Mouse (Mus musculus) lung, embryonic 16.5 days (tissue): Measurements from ENCODE around the gene Btnl10. TPM values are rescaled to one million over a fixed set of nuclear protein-coding genes. Genes with fewer than 3 reads are reported as not detected.

Experiments used
- ATAC-seq: fragments of 200-750 bp; cut with Nextera tagmentation; 2 replicates; pipeline ENCODE4 v1.8.0; 2017; ENCODE audit warnings: low read depth, mild to moderate bottlenecking, moderate library complexity
- H3K27ac ChIP-seq: fragments of 300-500 bp; sonication (generic); 2 replicates; pipeline ENCODE4 v1.5.1; 2014; ENCODE audit warnings: mild to moderate bottlenecking, control low read depth, low read length
- H3K27me3 ChIP-seq: fragments of 300-500 bp; sonication (generic); 2 replicates; pipeline ENCODE4 v1.6.1; 2014; ENCODE audit warnings: low read depth, low read length, mixed read lengths; ENCODE audit not compliant: control insufficient read depth, insufficient read depth
- H3K36me3 ChIP-seq: fragments of 300-500 bp; sonication (generic); 2 replicates; pipeline ENCODE4 v1.6.1; 2014; ENCODE audit warnings: low read length; ENCODE audit not compliant: control insufficient read depth, insufficient read depth
- H3K4me1 ChIP-seq: fragments of 300-500 bp; sonication (generic); replicated peaks from 2 replicates; pipeline ENCODE4 v1.6.1; 2014; ENCODE audit warnings: low read length, mixed read lengths; ENCODE audit not compliant: control insufficient read depth, insufficient read depth
- H3K4me2 ChIP-seq: fragments of 300-500 bp; sonication (generic); 2 replicates; pipeline ENCODE4 v1.6.1; 2014; ENCODE audit warnings: low read depth, low read length, control low read depth
- H3K4me3 ChIP-seq: fragments of 300-500 bp; sonication (generic); 2 replicates; pipeline ENCODE4 v1.5.1; 2014; ENCODE audit warnings: mild to moderate bottlenecking, low read length, control low read depth
- H3K9ac ChIP-seq: fragments of 300-500 bp; sonication (generic); 2 replicates; pipeline ENCODE4 v1.6.1; 2014; ENCODE audit warnings: low read length, control low read depth
- H3K9me3 ChIP-seq: fragments of 300-500 bp; sonication (generic); 2 replicates; pipeline ENCODE4 v1.6.1; 2016; ENCODE audit warnings: low read length; ENCODE audit not compliant: control insufficient read depth
- WGBS: fragments of 180-500 bp; shearing (Covaris S2); extraction: QIAGEN DNeasy Blood & Tissue Kit; methylation state at CpG from one replicate; pipeline ENCODE4 v1.1.7; 2014; 5-methylcytosine and 5-hydroxymethylcytosine counted together
- polyA plus RNA-seq: library from polyadenylated mRNA; unstranded; fragments of >200 nt; fragmentation: Nextera tagmentation; extraction: Ambion mirVana; gene quantifications from 2 replicates; pipeline ENCODE4 v1.2.1, GENCODE M21; 2015

Btnl10 gene
- polyA plus RNA-seq, 1 experiment from 2014 or later = 0.08 TPM

DNA sequence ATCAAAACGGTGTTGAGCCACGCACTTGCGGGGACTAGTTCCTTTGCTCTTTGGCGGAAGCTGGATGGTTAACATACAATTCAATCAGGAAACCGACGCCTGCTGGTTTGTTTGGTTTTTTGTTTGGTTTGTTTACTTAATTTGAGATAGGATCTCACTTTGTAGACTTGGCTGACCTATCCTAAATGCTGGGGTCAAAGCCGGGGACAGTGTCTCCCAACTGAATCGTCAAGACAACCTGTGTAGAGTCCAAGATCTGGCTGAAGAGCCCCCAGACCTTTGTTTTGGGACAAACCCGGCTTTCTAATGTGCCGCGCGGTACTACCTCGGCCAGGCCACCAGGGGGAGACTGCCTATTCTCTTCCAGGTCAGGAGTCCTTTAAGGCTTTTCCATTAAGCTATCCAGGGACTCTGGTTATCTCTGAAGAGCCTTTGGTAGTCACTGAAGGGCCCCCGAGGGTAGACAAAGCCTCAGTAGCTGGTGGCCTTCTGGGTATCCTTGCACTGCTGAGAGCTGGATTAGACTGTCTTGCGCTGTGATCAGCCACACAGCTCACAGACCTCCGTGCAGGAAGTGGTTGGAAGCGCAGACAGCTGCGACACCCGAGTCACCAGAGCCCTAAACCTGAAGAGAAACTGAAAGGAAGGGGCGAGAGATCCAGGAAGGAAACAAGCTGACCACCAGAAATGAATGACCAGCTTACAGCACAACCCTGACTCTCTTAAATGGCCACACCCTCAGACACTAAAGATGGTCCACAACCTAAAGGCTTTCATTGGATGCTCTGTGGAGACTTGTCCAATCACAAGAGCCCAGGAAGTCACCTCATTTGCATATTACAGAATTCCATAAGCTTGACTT lies 10.3 kb downstream of the Btnl10 start:
- peak overlapping the region; percentile 60 for H3K4me2 ChIP-seq
- H3K27me3 ChIP-seq = no peaks in the 10 kb centered on the region; the same call in 1 of the 2 replicates
- H3K36me3 ChIP-seq = peaks cover 12% of the 10 kb centered on the region
- peak; percentile 80 for ATAC-seq
- peak overlapping the region; percentile 71 for H3K27ac ChIP-seq
- 19% methylated on average over 20 of the region's 20 CpGs for WGBS
- peaks cover 5% of the 10 kb centered on the region for H3K4me1 ChIP-seq
- H3K4me3 ChIP-seq = peak overlapping the region; percentile 41
- peak overlapping the region; percentile 62 for H3K9ac ChIP-seq
- no peaks in the 10 kb centered on the region for H3K9me3 ChIP-seq

DNA sequence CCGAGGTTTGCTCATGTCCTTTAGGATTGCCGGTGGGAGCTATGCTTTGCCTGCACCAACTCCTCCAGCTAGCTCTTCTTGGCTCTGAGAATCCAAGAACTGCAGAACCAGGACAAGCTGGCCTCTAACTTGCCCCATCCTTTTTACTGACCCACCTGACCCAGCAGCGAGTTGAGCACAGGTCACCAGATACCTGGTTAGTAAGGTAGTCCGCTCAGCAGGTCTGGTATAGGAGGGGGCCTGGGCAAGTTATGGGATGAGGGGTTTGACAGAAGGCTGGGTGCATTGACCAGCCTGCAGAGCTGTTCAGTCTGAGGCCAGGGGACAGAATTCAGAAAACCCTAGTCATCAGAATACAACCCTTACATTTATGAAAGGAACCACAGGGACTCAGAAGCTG lies 11.3 kb downstream of the Btnl10 start:
- Histone ChIP-seq H3K9ac (no peak overlapping the region), H3K4me1 (peaks cover 5% of the 10 kb centered on the region), H3K4me2 (no peak overlapping the region), H3K36me3 (peaks cover 22% of the 10 kb centered on the region), H3K9me3 (no peaks in the 10 kb centered on the region), H3K27me3 (no peaks in the 10 kb centered on the region), H3K27ac (no peak overlapping the region), H3K4me3 (no peak overlapping the region)
- 67% methylated on average over 4 of the region's 4 CpGs for WGBS
- no peak for ATAC-seq

DNA sequence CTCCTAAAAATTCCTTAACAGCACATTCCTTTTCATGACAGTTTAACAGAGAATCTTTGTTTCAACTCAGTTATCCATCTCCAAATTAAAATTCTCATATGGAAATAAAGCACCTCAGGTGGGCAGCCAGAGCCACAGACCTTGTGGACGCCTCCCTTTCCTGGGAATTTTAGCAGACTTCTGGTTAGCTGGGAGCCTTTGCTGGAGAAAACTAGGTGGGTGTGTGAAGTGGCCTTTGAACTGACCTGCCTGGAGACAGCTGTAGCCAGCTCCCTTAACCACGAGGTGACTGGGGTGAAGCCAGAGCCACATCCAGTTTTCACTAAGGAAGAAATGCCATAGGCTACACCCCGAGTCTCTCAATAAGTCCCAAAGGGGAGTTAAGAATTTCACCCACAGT lies 11.9 kb downstream of the Btnl10 start:
- H3K36me3 ChIP-seq = peaks cover 25% of the 10 kb centered on the region
- no peak overlapping the region for H3K27ac ChIP-seq
- no peaks in the 10 kb centered on the region for H3K27me3 ChIP-seq
- no peak overlapping the region for H3K9ac ChIP-seq
- WGBS = 26% methylated on average over 3 of the region's 3 CpGs
- no peak overlapping the region for H3K4me2 ChIP-seq
- no peak for ATAC-seq
- H3K4me1 ChIP-seq = peaks cover 5% of the 10 kb centered on the region
- no peaks in the 10 kb centered on the region for H3K9me3 ChIP-seq
- no peak overlapping the region for H3K4me3 ChIP-seq

DNA sequence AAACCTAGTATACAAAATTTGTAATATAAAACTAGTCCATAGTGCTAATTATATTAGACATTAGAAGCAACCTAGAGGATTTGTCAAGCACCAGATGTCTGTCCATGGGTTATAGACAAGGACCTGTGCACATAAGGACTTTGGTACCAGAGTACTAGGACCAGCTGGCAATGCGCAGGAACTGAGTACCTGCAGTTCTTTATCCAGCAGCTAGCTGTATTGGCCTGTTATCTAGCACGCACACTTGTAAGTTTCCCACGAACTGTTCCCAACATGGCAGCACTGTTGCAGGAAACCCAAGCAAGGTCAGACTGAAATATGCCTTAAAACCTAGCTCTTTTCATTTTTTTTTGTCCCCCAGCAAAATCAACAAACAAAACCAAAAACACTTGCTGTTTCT lies 12.5 kb downstream of the Btnl10 start:
- WGBS = 90% methylated on average over 3 of the region's 3 CpGs
- no peak for ATAC-seq
- H3K9ac ChIP-seq = no peak overlapping the region
- no peaks in the 10 kb centered on the region for H3K9me3 ChIP-seq
- H3K4me3 ChIP-seq = no peak overlapping the region
- no peak overlapping the region for H3K4me2 ChIP-seq
- peaks cover 25% of the 10 kb centered on the region for H3K36me3 ChIP-seq
- peaks cover 5% of the 10 kb centered on the region for H3K4me1 ChIP-seq
- H3K27ac ChIP-seq = no peak overlapping the region
- H3K27me3 ChIP-seq = no peaks in the 10 kb centered on the region

DNA sequence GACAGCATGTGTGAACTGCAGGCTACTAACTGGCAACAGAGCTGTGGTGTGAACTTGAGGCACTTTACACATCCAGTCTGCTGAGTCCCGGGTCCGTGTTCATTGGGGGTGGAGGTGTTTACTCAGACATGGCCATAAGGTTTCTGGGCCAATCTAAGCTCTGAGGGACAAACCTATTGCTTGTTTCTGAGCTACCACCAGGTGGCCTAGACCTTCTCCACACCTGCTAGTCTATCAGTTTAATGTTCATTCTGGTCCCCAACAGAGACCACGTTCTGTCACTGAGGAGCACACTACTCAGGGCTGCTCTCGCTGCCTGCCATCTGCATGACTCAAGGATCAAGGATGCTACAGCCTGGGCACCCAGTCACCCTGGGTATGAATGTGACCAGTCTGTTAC lies 13.9 kb downstream of the Btnl10 start:
- no peak for ATAC-seq
- H3K4me3 ChIP-seq = no peak overlapping the region
- peaks cover 32% of the 10 kb centered on the region for H3K36me3 ChIP-seq

DNA sequence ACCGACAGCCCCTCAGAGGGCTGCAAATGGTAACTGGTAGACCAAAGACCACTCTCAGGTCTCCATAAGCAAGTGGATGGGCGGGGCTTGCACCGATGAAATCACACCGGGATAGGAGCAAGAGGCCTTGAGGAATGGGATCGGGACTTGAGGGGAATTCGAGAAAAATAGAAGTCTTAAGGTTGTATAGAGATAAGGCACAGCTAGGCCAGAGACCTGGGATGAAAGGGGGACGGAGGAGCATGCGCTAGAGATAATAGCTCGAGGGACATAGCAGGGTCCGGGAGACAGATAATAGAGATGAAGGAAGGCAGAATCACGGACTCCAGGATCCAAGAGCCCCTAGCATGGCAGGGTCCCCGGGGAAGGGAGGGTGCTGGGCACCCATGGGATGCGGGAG lies 20.2 kb downstream of the Btnl10 start:
- WGBS = under 1% methylated on average over 13 of the region's 13 CpGs
- H3K36me3 ChIP-seq = peaks cover 20% of the 10 kb centered on the region

More for the DNA sequence above, 13.9 kb downstream of the Btnl10 start:
- Histone ChIP-seq H3K27ac (no peak overlapping the region), H3K4me2 (no peak overlapping the region), H3K27me3 (no peaks in the 10 kb centered on the region), H3K4me1 (peaks cover 5% of the 10 kb centered on the region), H3K9me3 (no peaks in the 10 kb centered on the region), H3K9ac (no peak overlapping the region)
- 53% methylated on average over 4 of the region's 4 CpGs for WGBS

DNA sequence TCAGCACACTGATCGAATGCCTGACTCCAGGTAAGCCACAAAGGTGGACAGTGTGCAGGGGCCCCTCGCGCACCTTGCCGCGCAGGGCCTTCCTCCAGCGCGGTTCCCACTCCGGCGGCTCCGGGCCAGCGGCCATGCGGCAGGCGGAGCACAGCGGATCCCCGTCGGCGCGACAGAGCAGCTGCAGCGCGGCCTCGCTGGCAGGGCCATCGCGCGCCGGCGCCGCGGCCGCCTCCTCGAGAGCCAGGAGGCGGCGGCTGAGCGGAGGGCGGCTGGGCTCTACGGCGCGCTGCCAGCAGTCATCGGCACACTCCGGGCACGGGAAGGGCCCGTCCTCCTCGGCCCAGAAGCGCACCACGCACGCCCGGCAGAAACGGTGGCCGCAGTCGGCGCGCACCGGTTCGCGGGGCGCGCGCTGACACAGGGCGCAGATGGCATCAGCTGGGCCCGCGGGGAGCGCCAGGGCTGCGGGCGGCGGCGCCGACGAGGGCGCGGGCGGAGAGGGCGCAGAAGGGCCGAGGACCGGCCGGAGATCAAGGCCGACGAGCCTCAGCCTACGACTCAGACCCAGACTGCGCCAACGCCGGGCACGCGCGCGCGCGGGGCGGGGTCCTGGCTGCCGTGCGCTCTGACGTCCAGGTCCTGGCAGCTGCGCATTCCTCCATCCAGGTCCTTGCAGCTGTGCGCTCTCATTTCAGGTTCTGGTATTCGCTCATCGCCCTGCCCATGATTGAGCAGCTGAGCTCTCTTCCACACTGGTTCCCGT lies 20.8 kb downstream of the Btnl10 start, which contains the start of gene Rnf187:
TSS of gene Rnf187 (minus strand) at position 595 of the 766 bp plus-strand sequence.
- WGBS = under 1% methylated on average over 74 of the region's 95 CpGs
- H3K4me2 ChIP-seq = peak within 1 kb of the TSS; percentile 97

More for the DNA sequence above, 20.2 kb downstream of the Btnl10 start:
- H3K9me3 ChIP-seq = no peaks in the 10 kb centered on the region
- H3K4me2 ChIP-seq = peak overlapping the region; percentile 97
- H3K9ac ChIP-seq = peak overlapping the region; percentile 94
- no peak for ATAC-seq
- H3K27ac ChIP-seq = peak overlapping the region; percentile 96
- H3K4me3 ChIP-seq = peak overlapping the region; percentile 94
- H3K4me1 ChIP-seq = peaks cover 10% of the 10 kb centered on the region
- H3K27me3 ChIP-seq = no peaks in the 10 kb centered on the region

DNA sequence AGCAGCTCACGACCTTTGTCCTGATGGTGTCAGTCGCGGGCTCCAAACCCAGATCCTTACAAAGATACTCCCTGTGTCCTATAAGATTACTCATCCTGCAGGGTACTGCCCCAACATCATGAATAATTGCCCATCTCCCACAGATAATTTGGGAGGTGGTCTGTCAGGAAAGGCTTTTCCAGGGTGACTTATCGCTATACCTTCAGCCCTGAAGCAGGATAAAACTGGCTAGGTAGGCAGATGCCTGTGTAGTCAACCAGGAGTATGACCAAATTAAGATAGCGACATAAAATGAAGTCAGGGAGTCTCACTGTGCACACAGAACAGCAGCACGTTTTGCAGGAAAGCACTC lies 21.4 kb downstream of the Btnl10 start:
- Histone ChIP-seq H3K4me1 (peaks cover 10% of the 10 kb centered on the region), H3K36me3 (peaks cover 9% of the 10 kb centered on the region; the same call in 1 of the 2 replicates), H3K27me3 (no peaks in the 10 kb centered on the region; the same call in 1 of the 2 replicates), H3K4me2 (peak overlapping the region; percentile 57), H3K9me3 (no peaks in the 10 kb centered on the region), H3K4me3 (peak overlapping the region; percentile 94), H3K9ac (peak overlapping the region; percentile 94), H3K27ac (peak overlapping the region; percentile 54; the same call in 1 of the 2 replicates)
- ATAC-seq = no peak; the same call in none of the 2 replicates
- 16% methylated on average over 6 of the region's 6 CpGs for WGBS

More for the DNA sequence above, 20.8 kb downstream of the Btnl10 start, which contains the start of gene Rnf187:
- Histone ChIP-seq H3K9me3 (no peaks in the 10 kb centered on the region), H3K27ac (peak within 1 kb of the TSS; percentile 96), H3K9ac (peak within 1 kb of the TSS; percentile 94), H3K4me1 (peaks cover 10% of the 10 kb centered on the region), H3K4me3 (peak within 1 kb of the TSS; percentile 94), H3K36me3 (peaks cover 15% of the 10 kb centered on the region), H3K27me3 (no peaks in the 10 kb centered on the region)
- peak; percentile 98 for ATAC-seq

DNA sequence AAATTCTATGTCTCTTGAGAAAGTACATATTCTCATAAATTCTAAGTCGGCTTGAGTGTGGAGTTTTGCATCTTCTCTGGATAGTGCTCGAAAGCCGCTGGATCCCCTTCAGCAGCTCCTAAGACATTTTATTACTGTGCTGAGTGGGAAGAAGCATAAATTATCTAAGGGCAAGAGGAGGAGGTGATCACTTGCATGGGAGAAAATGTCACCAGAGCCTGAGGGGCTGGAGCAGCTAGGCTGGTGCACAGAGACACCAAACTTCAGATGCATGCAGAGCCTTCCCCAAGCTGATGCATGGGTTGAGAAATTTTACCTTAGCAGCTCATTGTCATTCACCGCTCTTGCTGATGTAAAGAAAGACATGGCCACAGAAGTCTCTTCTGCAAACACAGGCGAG lies 26.4 kb downstream of the Btnl10 start:
- no peaks in the 10 kb centered on the region; the same call in 1 of the 2 replicates for H3K4me1 ChIP-seq
- ATAC-seq = no peak
- H3K27ac ChIP-seq = no peak overlapping the region
- WGBS = 70% methylated on average over 5 of the region's 5 CpGs
- H3K9ac ChIP-seq = no peak overlapping the region
- H3K9me3 ChIP-seq = no peaks in the 10 kb centered on the region
- H3K4me2 ChIP-seq = no peak overlapping the region
- no peak overlapping the region for H3K4me3 ChIP-seq
- peaks cover 8% of the 10 kb centered on the region for H3K27me3 ChIP-seq
- no peaks in the 10 kb centered on the region for H3K36me3 ChIP-seq
